Mouse (Mus musculus) forebrain, embryonic 15.5 days (tissue): Measurements from ENCODE around the gene Ogdh. TPM values are rescaled to one million over a fixed set of nuclear protein-coding genes. Genes with fewer than 3 reads are reported as not detected.
"Not testable (repeated sequence)": the region's sequence is repeated elsewhere in the genome, so short reads cannot be mapped to it uniquely, and the experiment has no call there.

ENCODE experiments used
- ATAC-seq: fragments of 200-750 bp; cut with Nextera tagmentation; replicated peaks from 2 replicates; pipeline ENCODE4 v1.8.0; 2017; ENCODE audit warnings: mild to moderate bottlenecking, moderate TSS enrichment, moderate library complexity
- H3K27ac ChIP-seq: fragments of 300-500 bp; sonication (generic); replicated peaks from 2 replicates; pipeline ENCODE4 v1.5.1; 2015; ENCODE audit warnings: mild to moderate bottlenecking, inconsistent platforms
- H3K27me3 ChIP-seq: fragments of 300-500 bp; sonication (generic); 2 replicates; pipeline ENCODE4 v1.6.1; 2015; ENCODE audit warnings: inconsistent platforms
- H3K36me3 ChIP-seq: fragments of 300-500 bp; sonication (generic); 2 replicates; pipeline ENCODE4 v1.6.1; 2015; ENCODE audit warnings: mild to moderate bottlenecking, inconsistent platforms
- H3K4me1 ChIP-seq: fragments of 300-500 bp; sonication (generic); 2 replicates; pipeline ENCODE4 v1.6.1; 2015; ENCODE audit warnings: inconsistent platforms
- H3K4me2 ChIP-seq: fragments of 300-500 bp; sonication (generic); replicated peaks from 2 replicates; pipeline ENCODE4 v1.6.1; 2015; ENCODE audit warnings: mild to moderate bottlenecking, inconsistent platforms
- H3K4me3 ChIP-seq: fragments of 300-500 bp; sonication (generic); 2 replicates; pipeline ENCODE4 v1.5.1; 2015; ENCODE audit warnings: mild to moderate bottlenecking, inconsistent platforms
- H3K9ac ChIP-seq: fragments of 300-500 bp; sonication (generic); replicated peaks from 2 replicates; pipeline ENCODE4 v1.6.1; 2015; ENCODE audit warnings: mild to moderate bottlenecking, inconsistent platforms
- H3K9me3 ChIP-seq: fragments of 300-500 bp; sonication (generic); 2 replicates; pipeline ENCODE4 v1.6.1; 2016; ENCODE audit warnings: inconsistent platforms
- WGBS: fragments of 180-500 bp; shearing (Covaris S2); methylation state at CpG from one replicate; pipeline ENCODE4 v1.1.7; 2015; ENCODE audit warnings: mixed read lengths; 5-methylcytosine and 5-hydroxymethylcytosine counted together
- polyA plus RNA-seq: library from polyadenylated mRNA; unstranded; fragments of >200 nt; fragmentation: Nextera tagmentation; extraction: Ambion mirVana; gene quantifications from 2 replicates; pipeline ENCODE4 v1.2.1, GENCODE M21; 2015

Ogdh gene
- polyA plus RNA-seq, 1 experiment from 2014 or later: 88.0 TPM

DNA sequence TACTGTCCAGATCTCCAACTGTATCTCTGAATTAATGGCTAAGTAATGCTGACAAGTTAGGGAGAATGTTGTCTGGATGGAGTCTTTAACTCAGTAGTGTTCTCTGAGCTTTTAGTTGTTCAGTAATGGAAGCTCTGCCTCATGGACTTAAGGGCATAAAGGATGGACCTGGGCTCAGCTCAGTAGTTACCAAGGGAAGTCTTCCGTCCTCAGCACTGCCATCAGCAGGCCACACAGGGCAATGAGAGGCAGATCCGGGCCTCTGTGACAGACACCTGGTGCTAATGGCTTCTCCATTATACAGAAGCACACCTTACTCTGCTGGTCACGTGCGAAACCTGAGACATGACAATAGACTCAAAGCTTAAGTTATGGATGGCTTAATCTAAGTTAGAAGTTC is 45.3 kb downstream of the Ogdh start:
- peaks cover 27% of the 10 kb centered on the region for H3K36me3 ChIP-seq
- H3K27me3 ChIP-seq: no peaks in the 10 kb centered on the region
- no peak for ATAC-seq
- H3K27ac ChIP-seq: no peak overlapping the region
- no peaks in the 10 kb centered on the region for H3K9me3 ChIP-seq
- no peak overlapping the region for H3K9ac ChIP-seq
- H3K4me3 ChIP-seq: no peak overlapping the region
- H3K4me1 ChIP-seq: no peaks in the 10 kb centered on the region
- H3K4me2 ChIP-seq: no peak overlapping the region
- 82% methylated on average over 4 of the region's 4 CpGs for WGBS

DNA sequence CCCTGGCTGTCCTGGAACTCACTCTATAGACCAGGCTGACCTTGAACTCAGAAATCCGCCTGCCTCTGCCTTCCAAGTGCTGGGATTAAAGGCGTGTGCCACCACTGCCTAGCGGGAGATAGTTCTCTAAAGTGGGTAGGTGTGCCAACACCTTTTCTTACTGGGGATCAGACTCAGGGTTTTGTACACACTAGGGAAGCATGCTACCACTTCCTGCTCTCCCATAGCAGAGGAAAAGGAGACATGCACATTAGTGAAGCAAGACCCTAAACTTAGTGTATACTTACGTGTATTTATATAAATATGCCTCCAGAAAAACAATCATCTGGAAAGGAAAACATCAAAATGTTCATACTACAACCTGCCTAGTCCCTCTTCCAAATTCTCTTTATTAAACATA is 54.5 kb downstream of the Ogdh start:
- Histone ChIP-seq H3K4me1 (no peaks in the 10 kb centered on the region), H3K36me3 (peaks cover 89% of the 10 kb centered on the region), H3K4me3 (no peak overlapping the region), H3K27ac (no peak overlapping the region), H3K4me2 (no peak overlapping the region), H3K27me3 (no peaks in the 10 kb centered on the region), H3K9ac (no peak overlapping the region), H3K9me3 (no peaks in the 10 kb centered on the region)
- no peak for ATAC-seq
- WGBS: 92% methylated on average over 4 of the region's 4 CpGs

DNA sequence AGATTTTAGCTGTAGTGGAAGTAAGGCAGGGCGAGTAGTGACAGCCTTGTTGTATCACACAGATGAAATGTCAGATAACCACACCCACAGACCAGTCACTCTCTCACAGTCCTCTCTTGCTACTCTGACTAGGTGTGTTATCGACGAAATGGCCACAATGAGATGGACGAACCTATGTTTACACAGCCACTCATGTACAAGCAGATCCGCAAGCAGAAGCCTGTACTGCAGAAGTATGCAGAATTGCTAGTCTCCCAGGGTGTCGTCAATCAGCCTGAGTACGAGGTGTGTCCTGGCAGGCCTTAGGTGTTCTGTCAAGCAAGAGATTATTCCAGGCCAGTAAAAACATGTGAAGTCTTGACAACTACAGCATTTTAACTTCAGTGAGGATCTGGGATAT is 55.5 kb downstream of the Ogdh start:
- Histone ChIP-seq H3K9me3 (no peaks in the 10 kb centered on the region), H3K27me3 (no peaks in the 10 kb centered on the region), H3K27ac (no peak overlapping the region), H3K9ac (no peak overlapping the region), H3K4me3 (no peak overlapping the region), H3K36me3 (peaks cover 85% of the 10 kb centered on the region), H3K4me2 (no peak overlapping the region), H3K4me1 (no peaks in the 10 kb centered on the region)
- ATAC-seq: no peak
- WGBS: 97% methylated on average over 7 of the region's 7 CpGs

DNA sequence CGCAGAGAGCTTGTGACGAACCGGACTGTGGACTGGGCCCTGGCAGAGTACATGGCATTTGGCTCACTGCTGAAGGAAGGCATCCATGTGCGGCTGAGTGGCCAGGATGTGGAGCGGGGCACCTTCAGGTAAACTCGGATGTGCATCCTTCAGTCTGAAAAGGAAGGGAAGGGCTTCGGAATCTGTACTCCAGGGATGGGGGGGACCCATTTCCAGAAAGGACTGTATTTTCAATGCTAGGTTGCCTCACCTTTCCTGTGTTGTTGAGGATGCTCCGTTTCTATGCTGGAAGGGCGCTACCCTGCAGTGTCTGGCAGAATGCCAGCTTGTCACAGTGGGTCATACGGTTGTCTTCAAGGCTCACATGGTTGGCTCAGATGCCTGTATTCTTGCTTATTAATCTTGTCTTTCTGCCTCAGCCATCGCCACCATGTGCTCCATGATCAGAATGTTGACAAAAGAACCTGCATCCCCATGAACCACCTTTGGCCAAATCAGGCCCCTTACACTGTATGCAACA is 57.3 kb downstream of the Ogdh start:
- Histone ChIP-seq H3K27me3 (no peaks in the 10 kb centered on the region), H3K27ac (no peak overlapping the region), H3K4me2 (no peak overlapping the region), H3K9ac (no peak overlapping the region), H3K9me3 (no peaks in the 10 kb centered on the region), H3K4me3 (no peak overlapping the region), H3K4me1 (no peaks in the 10 kb centered on the region), H3K36me3 (peaks cover 87% of the 10 kb centered on the region)
- 83% methylated on average over 11 of the region's 11 CpGs for WGBS
- ATAC-seq: no peak

DNA sequence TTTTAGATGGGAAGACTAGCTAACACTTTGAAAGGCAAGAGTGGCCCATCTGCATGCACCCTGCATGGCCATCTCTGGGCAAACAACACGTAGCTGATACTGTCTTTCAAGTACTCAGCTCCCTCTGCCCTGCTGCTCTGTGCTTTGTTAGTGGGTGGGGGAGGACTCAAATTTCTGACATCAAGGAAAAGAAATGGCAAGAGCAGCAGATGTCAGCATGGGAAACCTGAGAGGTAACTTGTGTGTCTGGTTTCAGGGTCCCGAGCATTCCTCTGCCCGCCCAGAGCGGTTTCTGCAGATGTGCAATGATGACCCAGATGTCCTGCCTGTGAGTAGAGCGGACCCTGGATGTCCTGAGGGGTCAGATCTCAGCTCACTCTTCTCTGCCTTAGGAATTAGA is 58.2 kb downstream of the Ogdh start:
- ATAC-seq: no peak
- no peak overlapping the region for H3K4me3 ChIP-seq
- no peaks in the 10 kb centered on the region for H3K4me1 ChIP-seq
- peaks cover 84% of the 10 kb centered on the region for H3K36me3 ChIP-seq
- no peak overlapping the region for H3K4me2 ChIP-seq
- no peaks in the 10 kb centered on the region for H3K27me3 ChIP-seq
- H3K27ac ChIP-seq: no peak overlapping the region
- H3K9ac ChIP-seq: no peak overlapping the region
- WGBS: 89% methylated on average over 5 of the region's 5 CpGs
- H3K9me3 ChIP-seq: no peaks in the 10 kb centered on the region

DNA sequence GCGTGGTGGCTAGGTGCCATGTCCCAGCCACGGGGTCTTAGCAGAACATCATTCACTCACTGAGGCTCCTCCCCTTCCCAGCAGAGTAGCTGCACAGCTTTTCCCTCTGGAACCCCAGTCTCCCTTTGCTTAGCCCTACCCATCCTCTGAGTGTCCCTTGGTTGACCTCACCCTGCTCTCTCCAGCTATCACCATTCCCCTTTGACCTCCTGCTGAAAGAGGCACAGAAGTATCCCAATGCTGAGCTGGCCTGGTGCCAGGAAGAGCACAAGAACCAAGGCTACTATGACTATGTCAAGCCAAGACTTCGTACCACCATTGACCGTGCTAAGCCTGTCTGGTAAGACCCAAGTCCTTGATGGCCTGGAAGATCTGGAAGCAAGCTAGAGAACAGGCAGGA is 63.7 kb downstream of the Ogdh start:
- Histone ChIP-seq H3K4me1 (no peaks in the 10 kb centered on the region), H3K4me3 (no peak overlapping the region), H3K4me2 (no peak overlapping the region), H3K36me3 (peaks cover 62% of the 10 kb centered on the region), H3K9ac (no peak overlapping the region), H3K9me3 (no peaks in the 10 kb centered on the region), H3K27me3 (no peaks in the 10 kb centered on the region), H3K27ac (no peak overlapping the region)
- no peak for ATAC-seq
- 93% methylated on average over 4 of the region's 4 CpGs for WGBS

DNA sequence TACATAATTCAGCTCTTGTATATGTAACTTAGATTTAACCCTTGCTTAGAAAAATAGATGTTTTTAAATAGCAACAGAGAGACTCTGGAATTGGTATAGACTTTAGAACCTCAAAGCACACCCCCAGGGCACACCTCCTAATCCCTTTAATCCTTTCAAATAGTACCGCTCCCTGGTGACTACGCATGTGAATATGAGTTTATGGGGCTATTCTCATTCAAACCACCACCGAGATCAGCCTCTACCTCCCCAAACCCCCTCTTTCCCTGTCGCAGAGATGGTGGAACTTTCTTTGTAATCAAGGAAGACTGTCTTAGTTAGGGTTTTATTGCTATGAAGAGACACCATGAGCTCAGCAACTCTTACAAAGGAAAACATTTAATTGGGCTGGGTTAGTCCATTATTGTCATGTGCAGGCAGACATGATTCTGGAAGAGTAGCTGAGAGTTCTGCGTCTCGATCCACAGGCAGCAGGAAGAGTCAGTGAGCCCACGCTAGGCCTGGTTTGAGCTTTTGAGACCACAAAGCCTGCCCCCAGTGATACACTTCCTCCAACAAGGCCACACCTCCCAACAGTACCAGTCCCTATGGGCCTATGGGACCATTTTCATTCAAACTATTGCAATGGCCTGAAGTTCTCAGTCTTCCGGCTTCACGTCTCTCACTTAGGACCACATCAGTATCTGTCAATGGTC is 73.3 kb downstream of the Ogdh start:
- no peaks in the 10 kb centered on the region for H3K9me3 ChIP-seq
- no peaks in the 10 kb centered on the region for H3K27me3 ChIP-seq
- no peaks in the 10 kb centered on the region for H3K36me3 ChIP-seq
- H3K9ac ChIP-seq: no peak overlapping the region
- no peak overlapping the region for H3K4me2 ChIP-seq
- H3K4me1 ChIP-seq: no peaks in the 10 kb centered on the region
- no peak overlapping the region for H3K4me3 ChIP-seq
- no peak overlapping the region for H3K27ac ChIP-seq
- ATAC-seq: no peak
- WGBS: 80% methylated on average over 9 of the region's 9 CpGs

DNA sequence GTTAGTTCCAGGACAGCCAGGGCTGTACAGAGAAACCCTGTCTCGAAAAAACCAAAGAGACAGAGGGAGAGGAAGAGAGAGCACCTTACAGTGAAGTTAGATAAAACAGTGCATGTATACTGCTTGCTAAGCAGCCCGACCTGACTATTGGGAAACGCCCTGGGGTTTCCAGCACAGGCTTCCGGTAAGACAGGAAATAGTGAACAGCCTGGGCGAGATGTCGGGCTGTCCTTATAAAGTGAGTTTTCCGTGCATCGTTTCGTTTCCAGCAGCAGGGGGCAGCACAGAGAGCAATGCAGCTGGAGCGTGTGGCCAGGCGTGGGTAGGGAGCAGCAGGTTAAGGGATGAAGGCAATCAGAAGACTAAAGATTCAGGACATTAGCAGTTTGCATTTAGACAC is 74.5 kb downstream of the Ogdh start:
- Histone ChIP-seq H3K9me3 (no peaks in the 10 kb centered on the region), H3K9ac (no peak overlapping the region), H3K36me3 (no peaks in the 10 kb centered on the region), H3K4me3 (no peak overlapping the region), H3K4me2 (no peak overlapping the region), H3K27ac (no peak overlapping the region), H3K27me3 (no peaks in the 10 kb centered on the region), H3K4me1 (no peaks in the 10 kb centered on the region)
- WGBS: 21% methylated on average over 11 of the region's 11 CpGs
- 0 out of 2 replicates have a peak, but pooled peaks have one; percentile 16 for ATAC-seq

DNA sequence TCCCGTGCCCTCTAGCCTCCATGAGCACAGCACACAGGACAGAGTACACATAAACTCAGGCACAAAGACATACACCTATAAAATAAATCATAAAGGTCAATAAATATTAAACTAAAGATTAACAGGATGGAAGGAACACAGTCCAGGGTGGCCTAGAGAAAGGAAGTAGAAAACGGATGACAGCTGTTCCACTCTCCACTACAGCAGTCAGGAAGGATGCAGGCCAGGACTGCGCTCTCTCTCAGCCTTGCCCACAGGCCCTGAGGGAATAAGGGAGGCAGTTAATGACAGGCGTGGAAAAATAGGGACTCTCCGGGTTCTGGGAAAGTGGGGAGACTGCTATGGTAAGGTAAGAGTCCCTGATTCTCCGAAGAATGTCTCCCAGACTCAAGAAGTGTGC is 75.0 kb downstream of the Ogdh start:
- Histone ChIP-seq H3K36me3 (no peaks in the 10 kb centered on the region), H3K4me1 (no peaks in the 10 kb centered on the region), H3K27me3 (no peaks in the 10 kb centered on the region), H3K4me3 (no peak overlapping the region), H3K9me3 (no peaks in the 10 kb centered on the region), H3K27ac (no peak overlapping the region), H3K4me2 (no peak overlapping the region), H3K9ac (no peak overlapping the region)
- WGBS: 86% methylated on average over 6 of the region's 6 CpGs
- ATAC-seq: no peak

DNA sequence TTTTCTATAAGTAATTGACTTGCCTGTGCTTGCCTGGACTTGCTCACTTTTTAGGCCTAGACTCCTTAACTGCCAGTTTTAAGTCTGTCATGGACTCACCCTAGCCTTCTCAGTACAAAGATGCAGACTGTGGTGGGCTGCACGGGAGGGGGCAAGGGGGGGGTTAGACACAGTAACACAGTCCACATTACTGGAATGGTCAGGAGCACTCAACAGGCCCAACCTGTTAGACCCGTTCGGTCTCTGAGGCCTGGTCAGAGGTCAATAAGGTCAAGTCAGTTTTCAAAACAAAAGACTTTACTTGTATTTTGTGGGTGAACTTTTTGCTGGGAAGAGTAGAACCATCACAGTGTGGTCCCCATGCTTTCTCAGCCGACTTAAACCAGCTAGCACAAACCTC is 75.7 kb downstream of the Ogdh start:
- H3K4me2 ChIP-seq: no peak overlapping the region
- ATAC-seq: no peak
- no peaks in the 10 kb centered on the region for H3K4me1 ChIP-seq
- no peaks in the 10 kb centered on the region for H3K9me3 ChIP-seq
- WGBS: 73% methylated on average over 4 of the region's 4 CpGs
- no peak overlapping the region for H3K27ac ChIP-seq
- H3K4me3 ChIP-seq: no peak overlapping the region
- no peaks in the 10 kb centered on the region for H3K36me3 ChIP-seq
- H3K9ac ChIP-seq: no peak overlapping the region
- H3K27me3 ChIP-seq: no peaks in the 10 kb centered on the region

DNA sequence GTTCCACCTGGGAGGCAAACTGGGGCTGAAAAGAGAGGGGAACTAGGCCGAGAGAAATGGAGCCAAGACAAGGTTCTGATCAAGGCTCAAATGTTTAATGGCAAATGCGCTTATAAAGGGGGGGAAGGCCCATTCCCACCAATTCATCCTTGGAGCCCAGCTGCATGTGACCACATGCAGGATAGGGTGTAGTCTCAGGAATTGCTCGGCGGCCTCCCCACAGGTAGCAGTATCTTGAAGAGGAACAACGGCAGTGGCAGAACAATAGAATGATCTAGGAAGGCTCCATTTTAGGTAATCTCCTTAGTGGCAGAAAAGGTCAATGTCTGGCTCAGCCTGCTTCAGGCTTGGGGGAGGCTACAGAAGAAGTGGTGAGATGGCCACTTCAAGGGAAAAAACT is 76.6 kb downstream of the Ogdh start:
- not testable (repeated sequence) for H3K9ac ChIP-seq

DNA sequence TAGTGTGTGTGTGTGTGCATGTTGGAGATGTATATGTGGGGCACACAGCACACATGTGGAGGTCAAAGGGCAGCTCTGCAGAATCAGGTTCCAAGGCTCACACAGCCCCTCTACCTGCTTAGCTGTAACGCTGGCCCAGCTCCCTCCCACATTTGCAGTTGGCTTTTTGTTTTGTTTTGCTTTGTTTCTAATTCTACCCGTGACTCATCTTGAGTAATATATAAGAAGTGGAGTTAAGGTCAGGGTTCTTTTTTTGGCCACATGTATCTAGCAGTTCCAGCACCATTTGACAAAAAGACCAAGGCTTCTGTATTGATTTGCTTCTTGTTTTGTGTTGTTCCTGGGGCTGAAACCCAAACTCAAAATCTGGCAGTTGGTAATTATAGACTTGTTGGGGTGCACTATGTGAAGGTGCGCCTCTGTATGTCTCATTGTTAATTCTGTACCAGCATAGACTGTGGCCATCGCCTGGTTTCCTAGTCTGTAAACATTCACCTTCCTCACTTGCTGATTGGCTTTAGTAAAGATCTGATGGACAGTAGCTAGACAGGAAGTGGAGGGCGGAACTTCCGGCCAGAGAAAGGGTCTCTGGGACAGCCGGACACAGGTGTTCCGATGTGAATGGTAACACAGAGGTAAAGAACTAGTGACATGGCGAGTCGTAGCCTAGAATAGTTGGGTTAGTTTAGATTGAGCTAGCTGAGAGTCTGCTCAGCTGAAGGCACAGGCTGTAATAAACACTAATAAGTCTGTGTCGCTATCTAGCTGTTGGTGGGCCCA is 80.1 kb downstream of the Ogdh start:
- H3K4me1 ChIP-seq: no peaks in the 10 kb centered on the region
- no peak overlapping the region for H3K27ac ChIP-seq
- WGBS: 90% methylated on average over 11 of the region's 11 CpGs
- no peaks in the 10 kb centered on the region for H3K27me3 ChIP-seq
- H3K36me3 ChIP-seq: no peaks in the 10 kb centered on the region
- no peaks in the 10 kb centered on the region for H3K9me3 ChIP-seq
- no peak overlapping the region for H3K4me2 ChIP-seq
- ATAC-seq: no peak
- no peak overlapping the region for H3K4me3 ChIP-seq
- no peak overlapping the region for H3K9ac ChIP-seq

More for the DNA sequence above, 76.6 kb downstream of the Ogdh start:
- not testable (repeated sequence) for H3K27me3 ChIP-seq, ATAC-seq, H3K4me1 ChIP-seq, H3K9me3 ChIP-seq, H3K4me2 ChIP-seq, H3K36me3 ChIP-seq, H3K27ac ChIP-seq, H3K4me3 ChIP-seq
- WGBS: 75% methylated on average over 5 of the region's 5 CpGs
